Mouse (Mus musculus) gastrocnemius, postnatal 25 days (tissue): ENCODE data around the gene Adam6b. TPM values are rescaled to one million over a fixed set of nuclear protein-coding genes. Genes with fewer than 3 reads are reported as not detected.
"Not testable (repeated sequence)": the region's sequence is repeated elsewhere in the genome, so short reads cannot be mapped to it uniquely, and the experiment has no call there.

Experiments used
- DNase-seq: peaks from one replicate; pipeline ENCODE4 v3.0.0; 2022
- long read RNA-seq, 2 experiments: library from polyadenylated mRNA; stranded (forward); transcript quantifications; one replicate each; pipeline ENCODE4 v2.0.0; 2021
- total RNA-seq, 2 experiments: library from RNA; stranded (reverse); gene quantifications; 1 replicate in 1 of 2; 2 replicates in 1 of 2; pipeline ENCODE4 v1.2.3; 2021

The Adam6b gene
- total RNA-seq, result not detected
- long read RNA-seq, experiment 1, result 0 reads
- long read RNA-seq, experiment 2, result 0 reads

DNA sequence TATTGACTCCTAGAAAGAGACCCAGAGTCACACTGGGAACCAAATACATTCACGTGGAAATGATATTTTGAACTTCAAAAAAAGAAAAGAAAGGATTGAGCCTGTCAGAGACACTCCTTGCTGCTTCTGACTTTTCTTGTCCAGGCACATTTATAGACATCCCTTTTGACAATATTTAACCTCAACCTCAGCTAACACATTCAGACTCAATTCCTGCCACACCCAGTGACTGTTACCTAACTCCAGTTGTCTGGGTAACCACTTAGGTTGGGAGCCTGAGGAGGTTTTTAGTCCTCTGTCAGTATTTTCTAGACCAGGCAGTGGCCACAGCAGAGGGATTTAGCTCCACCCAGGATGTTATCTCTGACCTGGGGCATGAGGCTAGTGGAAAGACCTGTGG is at the start of gene Adam6b:
TSS of gene Adam6b (plus strand) at position 301 of the 400 bp plus-strand sequence.
- DNase-seq, result not testable (repeated sequence)

DNA sequence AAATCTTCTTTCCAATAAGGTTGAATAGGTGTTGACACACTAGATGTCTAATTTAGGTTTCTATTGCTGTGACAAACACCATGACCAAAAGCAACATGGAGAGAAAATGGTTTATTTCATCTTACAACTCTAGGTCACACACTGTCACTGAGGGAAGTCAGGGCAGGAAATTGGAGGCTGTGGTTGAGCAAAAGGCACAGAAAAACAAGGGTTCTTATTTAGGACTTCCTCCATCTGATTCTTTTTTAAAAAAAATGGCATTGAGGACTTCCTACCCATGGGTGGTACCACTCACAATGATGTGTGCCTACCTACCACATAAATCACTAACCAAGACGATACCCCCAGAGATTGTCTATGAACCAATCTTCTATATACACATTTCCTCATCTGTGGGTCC is 43.2 kb upstream of the Adam6b start:
- DNase-seq, result no peak

DNA sequence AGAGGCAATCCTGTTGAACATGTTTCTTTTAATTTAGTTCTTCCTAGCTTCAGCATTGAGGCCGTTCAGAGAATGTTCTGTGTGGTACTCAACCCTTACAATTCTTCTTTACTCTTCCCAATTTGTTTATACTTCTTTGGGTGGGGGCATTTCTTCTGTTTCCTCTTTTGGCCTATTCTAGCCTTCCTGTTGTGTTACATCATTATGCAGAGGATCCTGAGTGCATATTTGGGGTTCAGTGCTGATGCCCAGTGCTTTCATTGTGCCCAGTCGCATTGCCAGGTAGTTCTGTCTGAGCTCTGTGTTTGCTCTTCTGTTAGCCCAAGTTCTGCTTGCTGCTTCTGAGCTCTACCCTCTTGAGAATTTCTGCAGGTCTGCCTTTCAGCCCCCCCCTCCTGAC is 13.1 kb upstream of the Adam6b start:
- DNase-seq, result no peak

- no peak for DNase-seq
Observed at GRCm38 (mm10) chr12:113482147-113482546, 7.2 kb upstream of the Adam6b start.

DNA sequence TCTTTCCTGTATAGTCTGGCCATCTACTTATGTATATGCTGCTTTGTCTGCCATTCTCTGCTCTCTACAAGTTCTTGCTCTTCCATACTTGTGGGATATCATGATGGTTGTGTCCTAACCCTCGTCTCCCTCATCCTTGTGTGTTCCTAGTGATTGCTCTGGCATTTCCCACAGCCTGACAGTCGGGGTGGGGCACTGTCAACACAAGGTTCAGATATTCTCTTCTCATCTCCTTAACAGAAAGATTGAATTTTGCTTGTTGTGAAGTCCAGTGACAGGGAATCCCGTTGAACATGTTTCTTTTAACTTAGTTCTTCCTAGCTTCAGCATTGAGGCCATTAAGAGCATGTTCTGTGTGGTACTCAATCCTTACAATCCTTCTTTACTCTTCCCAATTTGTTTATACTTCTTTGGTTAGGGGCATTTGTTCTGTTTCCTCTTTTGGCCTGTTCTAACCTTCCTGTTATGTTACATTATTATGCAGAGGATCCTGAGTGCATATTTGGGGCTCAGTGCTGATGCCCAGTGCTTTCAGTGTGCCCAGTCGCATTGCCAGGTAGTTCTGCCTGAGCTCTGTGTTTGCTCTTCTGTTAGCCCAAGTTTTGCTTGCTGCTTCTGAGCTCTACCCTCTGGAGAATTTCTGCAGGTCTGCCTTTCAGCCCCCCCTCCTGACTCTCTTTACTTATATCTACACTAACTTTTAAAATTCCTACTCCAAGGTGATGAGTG is 6.5 kb upstream of the Adam6b start:
- DNase-seq, result no peak

GRCm38 (mm10) chr12:113483492-113484162 is 5.7 kb upstream of the Adam6b start:
- DNase-seq, result no peak

DNA sequence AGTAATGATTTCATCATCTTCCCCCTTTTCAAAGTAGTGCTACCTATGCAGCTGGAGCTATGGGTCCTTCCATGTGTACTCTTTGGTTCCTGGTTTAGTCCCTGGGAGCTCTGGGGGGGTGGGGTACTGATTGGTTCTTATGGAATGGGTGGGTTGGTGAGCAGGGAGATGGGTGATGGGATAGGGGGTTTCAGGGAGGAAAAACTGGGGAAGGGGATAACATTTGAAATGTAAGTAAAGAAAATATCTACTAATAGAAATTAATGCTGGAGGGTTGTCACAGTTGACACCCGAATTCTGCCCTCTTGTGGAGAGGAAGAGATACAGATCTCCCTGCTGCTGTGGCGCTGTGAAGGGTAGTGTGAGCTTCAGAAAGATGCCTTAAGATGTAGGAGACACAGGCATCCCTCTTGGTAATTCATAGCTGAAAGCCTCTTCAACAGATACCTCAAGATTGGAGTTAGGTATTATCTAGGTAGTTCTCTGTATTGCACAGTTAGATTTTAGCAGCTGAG is 4.3 kb upstream of the Adam6b start:
- DNase-seq, result no peak

- DNase-seq, result not testable (repeated sequence)
Observed at GRCm38 (mm10) chr12:113487693-113488092, 1.6 kb upstream of the Adam6b start.

DNA sequence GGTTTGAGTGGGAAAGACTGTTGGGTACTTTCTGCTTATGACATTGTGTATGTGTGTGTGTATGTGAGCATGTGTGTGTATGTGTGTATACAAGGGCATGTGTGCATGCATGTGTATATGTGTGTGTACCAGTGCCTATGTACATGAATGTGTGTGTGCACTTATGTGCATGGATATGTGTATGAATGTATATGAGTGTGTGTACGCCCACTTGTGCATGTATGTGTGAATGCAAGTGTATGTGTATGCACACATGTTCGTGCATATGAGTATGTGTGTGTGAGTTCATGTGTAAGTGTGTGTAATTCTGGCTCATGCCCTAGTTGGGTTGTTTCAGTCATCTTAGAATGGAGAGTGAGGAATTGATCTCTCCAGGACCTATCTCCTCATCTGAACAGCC is 36.6 kb downstream of the Adam6b start:
- no peak for DNase-seq

Other genes starting within 250 kb of the Adam6b start
- not detected for gene Adam6a, start 54.4 kb downstream of the Adam6b start, total RNA-seq